Mouse (Mus musculus) kidney, adult 2 months (tissue): ENCODE measurements around the gene Tssc4.

ENCODE experiments used
- CTCF ChIP-seq: fragments of 200-500 bp; conservative IDR thresholded peaks from 2 replicates; pipeline ENCODE4 v1.5.1; 2011; ENCODE audit warnings: low read depth, mild to moderate bottlenecking, control low read depth, low read length, moderate library complexity, mixed read lengths; ENCODE audit not compliant: insufficient read depth, insufficient read length
- POLR2A ChIP-seq: fragments of 200-500 bp; IDR thresholded peaks from one replicate; pipeline ENCODE4 v1.6.1; 2011; ENCODE audit warnings: low read depth, low read length, control low read depth

DNA sequence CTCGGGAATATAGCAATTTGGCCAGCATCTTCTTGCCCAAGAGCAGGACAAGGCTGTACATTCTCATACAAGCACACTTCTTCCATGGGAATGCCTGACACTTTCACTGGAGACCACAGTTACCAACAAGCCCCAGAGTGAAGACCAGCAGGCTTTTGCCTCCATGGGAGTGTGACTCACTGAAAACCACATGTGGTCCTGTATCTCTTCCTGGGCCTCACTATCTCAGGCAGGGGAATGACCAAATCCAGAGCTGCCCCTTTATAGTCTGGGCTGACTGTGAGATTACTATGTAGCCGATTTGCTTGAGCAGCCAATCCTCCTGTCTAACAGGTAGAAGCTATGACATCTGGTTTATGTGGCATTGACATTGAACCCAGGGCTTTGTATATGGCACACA, 14.7 kb downstream of the Tssc4 start:
- TF ChIP-seq POLR2A: no peak
- TF ChIP-seq CTCF: no peak
